ENCODE assay signal across 15 mouse cellular contexts in genomic region chr11:116042372-116043138, GRCm38 (mm10).
"Had no signal": no experiment of that assay in that cellular context is flagged by ENCODE, and none has a peak within 500 bp of the region (broad histone marks: within the 10 kb centered on the region; RNA-seq: fewer than 3 reads in every experiment).

No protein-coding gene starts in this region.

- H3K4me3 ChIP-seq: intestine, embryonic 15.5 days; limb, embryonic 12.5 days; lung, embryonic 15.5 days; midbrain, embryonic 15.5 days; neural tube, embryonic 13.5 days; stomach, embryonic 15.5 days had no signal

- H3K9me3 ChIP-seq: intestine, embryonic 15.5 days; limb, embryonic 12.5 days; lung, embryonic 15.5 days; midbrain, embryonic 15.5 days; neural tube, embryonic 13.5 days; stomach, embryonic 15.5 days had no signal

- H3K9ac ChIP-seq: intestine, embryonic 15.5 days; limb, embryonic 12.5 days; lung, embryonic 15.5 days; midbrain, embryonic 15.5 days; neural tube, embryonic 13.5 days; stomach, embryonic 15.5 days had no signal

- H3K27me3 ChIP-seq: intestine, embryonic 15.5 days; limb, embryonic 12.5 days; lung, embryonic 15.5 days; midbrain, embryonic 15.5 days; neural tube, embryonic 13.5 days; stomach, embryonic 15.5 days had no signal

- DNase-seq: kidney, adult 9 months; kidney, postnatal 25 days; layer of hippocampus, postnatal 36 days; liver; lung, postnatal 36 days; right cerebral cortex, postnatal 14 days; thymus, adult 2 months; thymus, postnatal 4 days had no signal

- ATAC-seq: intestine, embryonic 15.5 days; midbrain, embryonic 15.5 days had no signal

- H3K27ac ChIP-seq: intestine, embryonic 15.5 days; limb, embryonic 12.5 days; lung, embryonic 15.5 days; midbrain, embryonic 15.5 days; neural tube, embryonic 13.5 days; stomach, embryonic 15.5 days had no signal

- H3K4me2 ChIP-seq: intestine, embryonic 15.5 days; limb, embryonic 12.5 days; lung, embryonic 15.5 days; midbrain, embryonic 11.5 days; midbrain, embryonic 15.5 days; neural tube, embryonic 13.5 days; stomach, embryonic 15.5 days had no signal

- H3K4me1 ChIP-seq: intestine, embryonic 15.5 days; limb, embryonic 12.5 days; lung, embryonic 15.5 days; midbrain, embryonic 15.5 days; neural tube, embryonic 13.5 days; stomach, embryonic 15.5 days had no signal
